Mouse (Mus musculus) embryo, embryonic 11 days (tissue): Measurements from ENCODE around the gene Scn8a.
A peak's percentile ranks its signal among the peaks of the same experiment; 100 is the strongest.

ENCODE experiments used
- DNase-seq: peaks from one replicate; pipeline ENCODE4 v3.0.0-alpha.2; 2015

The Scn8a gene

DNA sequence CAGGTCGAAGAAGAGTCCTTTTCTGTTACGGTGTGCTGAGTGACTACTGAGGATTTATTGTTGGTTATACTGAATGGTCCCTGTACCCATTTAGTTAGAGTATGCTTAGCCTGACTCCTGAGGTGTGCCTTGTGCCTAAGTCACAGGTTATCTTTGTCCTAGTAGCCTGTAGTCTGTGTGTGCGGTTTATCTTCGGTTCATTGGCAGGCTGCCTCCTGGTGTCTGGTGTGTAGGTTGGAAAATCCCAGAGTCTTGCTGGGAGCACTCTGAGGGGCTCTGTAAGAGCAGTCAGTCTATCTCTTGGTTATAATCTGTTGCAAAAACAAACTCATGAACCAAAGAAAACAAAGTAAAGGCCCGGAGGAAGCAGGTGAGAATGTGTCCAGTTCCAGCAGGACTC is 11.7 kb downstream of the Scn8a start:
- no peak for DNase-seq

DNA sequence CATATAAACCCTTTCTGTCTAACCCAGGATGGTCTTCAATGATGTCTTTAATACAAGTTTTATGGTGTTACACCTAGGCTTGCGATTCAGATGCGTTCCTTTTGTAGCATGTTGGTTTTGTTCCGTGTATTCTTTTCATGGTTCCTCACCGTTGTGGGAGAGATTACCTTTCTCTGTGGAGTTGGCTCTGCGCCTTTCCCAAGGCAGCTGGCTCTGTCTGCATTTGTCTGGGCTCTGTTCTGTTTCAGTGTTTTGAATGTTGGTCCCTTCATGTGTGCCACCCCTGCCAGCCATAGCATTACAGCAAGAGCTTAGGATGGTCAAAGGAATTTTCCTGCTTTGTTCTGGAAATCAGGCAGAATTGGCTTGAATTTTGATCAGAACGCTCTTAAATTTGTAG is 14.8 kb downstream of the Scn8a start:
- no peak for DNase-seq

DNA sequence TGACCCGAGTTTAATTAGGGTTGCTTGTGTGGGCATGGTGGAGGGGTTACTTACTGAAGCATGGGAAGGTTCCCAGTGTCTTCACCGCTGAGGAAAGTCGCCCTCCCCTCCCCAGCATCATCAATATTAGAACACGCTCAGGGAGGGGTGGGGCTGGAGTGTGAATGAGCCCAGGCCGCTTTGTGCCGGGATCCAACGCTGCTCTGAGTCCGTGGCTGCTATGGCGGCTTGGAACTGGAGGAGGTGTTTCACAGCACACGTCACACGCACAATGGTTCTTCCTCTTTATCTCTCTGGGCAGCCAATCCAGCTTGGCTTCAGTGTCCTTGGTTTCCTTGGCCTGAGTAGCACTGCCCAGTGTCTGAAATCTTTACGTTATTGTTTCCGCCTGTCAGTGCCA is 22.3 kb downstream of the Scn8a start:
- DNase-seq, result no peak

DNA sequence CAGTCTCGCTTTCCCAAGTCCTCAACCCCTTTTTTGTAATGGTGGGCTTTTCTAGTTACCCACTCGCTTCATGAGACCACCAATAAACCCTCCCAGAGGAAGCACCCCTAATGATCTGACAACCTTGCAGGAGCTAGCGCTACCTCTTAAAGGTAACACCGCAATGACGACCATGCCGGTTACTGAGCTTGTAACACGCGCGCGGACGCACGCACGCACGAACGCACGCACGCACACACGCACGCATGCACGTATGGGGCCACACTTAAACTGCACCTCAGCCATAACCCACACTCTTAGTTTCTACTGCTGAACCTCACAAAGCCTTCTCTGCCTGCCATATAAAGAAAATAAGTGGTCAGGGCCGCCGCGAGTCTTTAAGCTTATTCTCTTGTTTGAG is 26.8 kb downstream of the Scn8a start:
- no peak for DNase-seq

DNA sequence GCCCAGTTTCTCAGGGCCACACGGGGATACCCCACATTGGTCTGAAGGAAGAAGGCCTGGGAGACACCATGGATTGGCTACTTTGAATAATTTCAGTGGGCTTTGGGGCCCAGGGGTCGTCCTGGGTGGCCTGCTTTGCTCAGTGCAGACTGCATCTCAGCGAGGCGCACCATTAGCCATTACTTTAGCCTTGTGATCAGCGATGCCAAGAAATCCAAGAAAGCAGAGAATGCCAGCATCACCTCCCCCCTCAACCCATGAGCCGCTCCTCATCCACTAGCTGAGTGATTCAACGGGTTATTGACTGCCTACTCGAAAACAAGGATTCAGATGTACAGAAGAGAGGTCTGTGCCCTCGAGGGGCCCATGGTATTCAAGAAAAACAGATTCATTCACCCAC is 34.2 kb downstream of the Scn8a start:
- no peak for DNase-seq

DNA sequence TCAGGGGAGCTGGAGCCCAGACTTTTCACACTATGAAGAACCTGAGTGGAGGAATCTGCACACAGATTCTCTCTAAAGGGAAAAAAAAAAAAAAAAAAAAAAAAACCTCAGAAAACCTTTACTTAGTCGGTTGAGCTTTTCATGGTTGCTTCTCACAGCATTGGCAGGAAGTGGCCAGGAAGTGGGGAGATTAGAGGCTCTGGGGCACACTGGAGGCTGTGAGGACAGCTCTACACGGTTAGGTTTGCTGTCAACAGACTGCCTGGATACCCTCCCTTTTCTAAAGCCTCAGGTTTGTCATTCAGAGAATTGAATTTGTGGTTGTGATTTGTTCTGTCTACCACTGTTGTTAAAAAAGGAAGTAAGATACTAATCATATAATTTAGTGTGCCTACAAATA is 35.3 kb downstream of the Scn8a start:
- DNase-seq, result no peak

DNA sequence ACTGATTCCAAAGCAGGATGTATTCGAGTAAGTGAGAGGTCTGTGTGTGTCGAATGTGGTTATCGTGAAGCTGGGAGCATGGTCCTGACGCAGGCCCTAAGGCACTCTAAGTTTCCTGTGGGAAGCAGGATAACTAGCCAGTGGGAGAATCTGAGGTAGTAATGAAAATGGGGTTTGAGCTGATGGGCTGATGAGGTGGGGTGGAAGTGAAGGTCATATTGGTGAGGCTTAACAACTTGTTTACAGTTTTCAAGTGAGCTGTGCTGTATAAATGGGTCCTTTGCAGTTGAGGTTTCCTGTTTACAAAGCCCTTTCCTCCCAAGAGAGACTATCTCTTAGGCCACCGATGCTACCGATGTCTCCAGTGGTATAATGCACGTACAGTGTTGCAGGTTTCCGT is 36.1 kb downstream of the Scn8a start:
- DNase-seq, result no peak

DNA sequence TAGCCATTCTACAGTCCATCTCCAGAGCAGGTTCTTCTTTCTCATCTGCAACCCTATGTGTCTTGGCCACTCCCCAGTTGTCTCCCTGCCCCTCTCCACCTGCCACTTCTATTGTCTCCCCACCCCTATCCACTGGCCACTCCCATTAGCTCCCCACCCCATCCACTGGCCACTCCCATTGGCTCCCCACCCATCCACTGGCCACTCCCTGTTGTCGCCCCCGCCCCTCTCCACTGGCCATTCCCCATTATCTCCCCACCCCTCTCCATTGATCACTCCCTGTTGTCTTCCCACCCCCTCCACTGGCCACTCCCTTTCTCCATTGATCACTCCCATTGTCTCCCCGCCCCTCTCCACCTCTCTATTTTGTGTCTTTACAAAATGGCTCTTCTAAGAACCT is 39.2 kb downstream of the Scn8a start:
- DNase-seq, result peak; percentile 37

DNA sequence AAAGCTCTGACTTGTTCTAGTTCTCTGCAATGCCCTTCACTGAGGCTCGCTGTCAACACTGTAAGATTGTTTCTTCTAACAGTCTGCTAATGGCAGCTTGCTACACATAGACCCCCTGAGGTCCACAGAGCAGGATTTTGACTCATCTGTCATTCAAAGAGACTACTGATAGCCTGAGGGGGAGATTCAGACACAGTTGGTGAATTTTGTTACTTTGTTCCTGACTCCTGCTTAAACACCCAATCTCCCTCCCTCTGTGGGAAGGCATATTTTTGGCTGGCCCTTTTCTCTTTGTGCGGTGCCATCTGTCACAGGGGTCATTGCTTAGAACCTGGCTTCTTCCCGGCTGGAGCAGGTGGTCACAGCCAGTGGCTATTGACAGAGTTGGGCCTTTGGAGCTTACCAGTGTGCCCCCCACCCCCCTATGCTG is 40.1 kb downstream of the Scn8a start:
- DNase-seq, result peak; percentile 46

DNA sequence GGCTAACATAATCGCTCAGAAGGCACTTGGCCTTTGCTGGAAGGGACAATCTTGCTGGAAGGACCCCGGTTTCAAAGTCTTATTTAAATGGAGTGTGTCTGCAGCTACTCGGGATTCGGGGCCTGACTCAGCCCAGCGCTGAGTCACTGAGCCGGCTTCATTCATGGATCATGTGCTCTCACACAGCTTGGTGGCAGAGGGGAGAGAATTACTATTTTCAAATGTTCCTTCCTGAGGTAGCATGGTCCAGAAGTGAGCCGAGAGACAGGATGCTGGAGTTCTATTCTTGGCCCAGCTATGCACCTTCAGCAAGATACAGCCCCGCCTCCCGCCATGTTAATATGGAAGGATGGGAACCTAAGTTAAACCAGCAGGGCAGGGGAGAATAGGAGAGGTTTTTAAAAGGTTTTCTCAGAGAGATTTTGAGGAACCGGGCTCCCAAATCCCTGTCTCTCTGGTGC is 40.8 kb downstream of the Scn8a start:
- DNase-seq, result no peak

DNA sequence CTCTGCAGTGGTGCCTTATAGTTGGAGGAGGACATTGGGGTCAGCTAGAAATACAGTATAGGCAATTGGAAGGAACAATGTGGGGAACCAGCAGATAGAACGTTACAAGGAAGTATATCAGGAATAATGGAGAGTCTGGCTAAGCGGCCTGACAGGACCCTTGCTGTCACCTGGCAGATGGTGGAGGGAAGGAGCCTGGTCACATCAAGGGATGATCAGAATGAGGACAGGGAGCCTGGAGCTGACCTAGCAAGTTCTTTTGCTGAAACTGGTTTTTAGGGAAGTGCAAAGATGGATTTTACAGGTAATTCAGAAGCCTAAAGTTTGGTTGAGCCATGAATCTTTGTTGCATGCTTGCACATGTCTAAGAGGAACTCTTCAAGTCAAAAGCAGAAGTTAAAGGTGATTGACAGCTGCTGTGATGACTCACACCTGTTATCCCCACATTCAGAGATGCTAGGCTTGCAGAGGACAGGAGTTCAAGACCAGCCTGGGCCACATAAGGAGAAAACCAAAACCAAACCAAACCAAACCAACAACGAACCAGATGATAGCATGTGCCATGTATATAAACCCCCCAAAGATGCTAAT is 43.1 kb downstream of the Scn8a start:
- no peak for DNase-seq

DNA sequence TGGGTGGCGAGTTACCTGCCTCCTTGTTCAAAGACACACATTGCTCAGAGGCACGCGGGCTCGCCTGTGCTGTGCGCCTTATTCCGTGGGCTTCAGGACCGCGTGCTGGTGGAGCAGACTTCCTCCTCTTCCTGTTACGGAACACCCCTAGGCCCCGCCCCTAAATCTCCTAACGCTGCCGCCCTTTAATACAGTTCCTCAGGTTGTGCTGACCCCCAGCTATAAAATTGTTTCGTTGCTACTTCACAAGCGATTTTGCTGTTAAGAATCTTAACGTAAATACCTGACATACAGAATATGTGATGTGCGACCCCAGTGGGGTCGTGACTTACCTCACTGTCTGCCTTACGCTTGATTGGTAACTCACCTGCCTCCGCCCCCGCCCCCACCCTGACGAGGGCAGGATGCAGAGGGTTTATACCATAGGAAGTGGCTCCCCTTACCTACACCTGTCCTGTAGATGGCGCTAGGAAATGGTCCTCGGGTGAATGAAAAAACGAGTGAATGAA is 45.1 kb downstream of the Scn8a start:
- peak; percentile 76 for DNase-seq

DNA sequence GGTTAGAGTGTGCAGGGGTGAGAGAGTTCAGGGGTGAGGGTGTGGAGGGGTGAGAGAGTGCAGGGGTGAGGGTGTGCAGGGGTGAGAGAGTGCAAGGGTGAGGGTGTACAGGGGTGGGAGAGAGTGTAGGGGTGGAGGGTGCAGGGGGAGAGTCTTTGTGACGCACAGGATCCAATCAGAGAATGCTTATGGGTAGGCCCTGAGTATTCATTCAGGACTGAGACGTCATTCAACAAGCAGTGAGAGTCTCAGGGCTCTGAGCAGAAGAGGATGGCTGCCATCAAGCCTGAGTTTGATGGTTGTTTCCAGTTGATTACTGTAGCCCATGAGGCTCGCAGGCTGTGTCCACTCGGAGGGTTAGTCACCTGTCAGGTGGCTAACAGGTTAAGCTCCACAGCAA is 48.4 kb downstream of the Scn8a start:
- no peak for DNase-seq

DNA sequence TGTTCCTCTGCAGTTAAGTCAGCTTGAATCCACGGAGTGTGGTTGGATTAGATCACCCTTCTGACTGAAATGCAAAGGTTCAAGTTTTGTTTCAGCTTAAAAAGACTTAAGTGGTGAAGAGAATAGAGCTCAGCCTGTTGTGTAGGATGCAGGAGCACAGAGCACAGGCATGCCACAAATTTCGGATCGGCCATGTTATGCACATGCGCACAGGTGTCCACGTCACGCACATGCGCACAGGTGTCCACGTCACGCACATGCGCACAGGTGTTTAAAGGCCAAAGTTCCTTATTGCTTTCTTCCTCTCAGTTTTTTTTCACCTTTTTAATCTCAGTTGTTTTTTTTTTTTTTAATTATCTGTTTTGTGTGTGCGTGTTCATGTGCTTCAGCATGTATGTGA is 52.6 kb downstream of the Scn8a start:
- DNase-seq, result no peak

DNA sequence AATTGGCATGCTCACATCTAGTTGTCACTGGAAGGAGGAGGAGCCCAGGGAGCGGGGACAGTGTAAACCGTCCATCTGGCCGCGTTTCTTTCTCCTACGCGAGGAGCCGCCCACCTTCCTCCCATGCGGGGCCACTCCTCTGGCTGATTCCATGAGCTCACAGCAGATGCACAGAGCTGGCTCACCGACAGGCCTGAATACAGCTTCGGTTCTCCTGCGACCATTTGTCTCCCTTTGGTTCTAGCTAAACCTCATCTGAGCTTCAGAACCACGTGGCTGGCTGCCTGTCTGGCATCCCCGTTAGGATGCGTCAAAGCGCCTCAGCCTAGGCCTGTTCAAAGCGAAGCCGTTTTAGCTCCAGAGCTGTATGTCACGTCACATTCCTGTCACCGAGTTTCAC is 53.8 kb downstream of the Scn8a start:
- peak; percentile 53 for DNase-seq

DNA sequence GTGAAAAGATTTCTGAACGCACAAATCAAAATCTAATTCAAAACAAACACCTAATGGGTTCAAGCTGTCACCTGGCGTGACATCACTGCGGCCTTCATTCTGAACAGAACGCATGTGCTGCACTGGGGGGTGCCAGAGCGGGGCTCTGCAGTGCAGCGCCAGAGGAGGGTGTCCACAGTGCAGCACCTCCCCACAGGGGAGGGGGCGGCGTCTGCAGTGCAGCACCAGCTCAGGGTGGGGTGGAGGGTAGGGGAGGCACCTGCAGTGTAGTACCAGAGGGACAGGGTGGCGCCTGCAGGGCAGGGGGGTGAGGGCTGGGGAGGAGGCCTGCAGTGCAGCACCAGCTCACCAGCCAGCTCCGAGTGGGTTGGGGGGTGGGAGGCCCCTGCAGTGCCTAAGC is 55.3 kb downstream of the Scn8a start:
- DNase-seq, result no peak

DNA sequence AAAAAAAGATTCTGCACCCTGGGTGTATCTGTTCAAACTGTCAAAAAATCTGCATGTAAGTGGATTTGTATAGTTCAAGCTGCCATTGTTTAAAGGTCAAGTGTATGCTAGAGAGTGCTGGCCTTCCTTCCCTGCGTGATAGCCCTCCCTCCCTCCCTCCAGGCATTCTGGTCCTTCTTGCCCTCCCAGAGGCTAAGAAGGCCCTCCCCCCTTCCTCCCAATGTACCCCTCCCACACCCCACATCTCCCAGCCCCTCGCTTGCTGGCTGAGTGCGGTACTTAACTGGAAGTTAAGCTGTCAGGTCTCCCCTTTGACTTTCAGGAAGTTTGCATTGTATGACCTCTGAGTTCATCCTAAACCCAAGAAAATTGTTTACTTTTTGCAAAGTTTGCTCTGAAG is 60.8 kb downstream of the Scn8a start:
- DNase-seq, result no peak

DNA sequence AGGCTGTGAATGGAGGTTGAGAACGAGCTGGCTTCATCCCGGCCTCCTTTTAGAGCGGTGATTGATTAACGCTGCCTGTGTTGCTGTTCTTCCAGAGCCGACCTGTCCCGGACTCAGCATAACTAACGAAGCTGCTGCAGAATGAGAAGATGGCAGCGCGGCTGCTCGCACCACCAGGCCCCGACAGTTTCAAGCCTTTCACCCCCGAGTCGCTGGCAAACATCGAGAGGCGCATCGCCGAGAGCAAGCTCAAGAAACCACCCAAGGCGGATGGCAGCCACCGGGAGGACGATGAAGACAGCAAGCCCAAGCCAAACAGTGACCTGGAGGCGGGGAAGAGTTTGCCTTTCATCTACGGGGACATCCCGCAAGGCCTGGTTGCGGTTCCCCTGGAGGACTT is 66.5 kb downstream of the Scn8a start:
- no peak for DNase-seq

DNA sequence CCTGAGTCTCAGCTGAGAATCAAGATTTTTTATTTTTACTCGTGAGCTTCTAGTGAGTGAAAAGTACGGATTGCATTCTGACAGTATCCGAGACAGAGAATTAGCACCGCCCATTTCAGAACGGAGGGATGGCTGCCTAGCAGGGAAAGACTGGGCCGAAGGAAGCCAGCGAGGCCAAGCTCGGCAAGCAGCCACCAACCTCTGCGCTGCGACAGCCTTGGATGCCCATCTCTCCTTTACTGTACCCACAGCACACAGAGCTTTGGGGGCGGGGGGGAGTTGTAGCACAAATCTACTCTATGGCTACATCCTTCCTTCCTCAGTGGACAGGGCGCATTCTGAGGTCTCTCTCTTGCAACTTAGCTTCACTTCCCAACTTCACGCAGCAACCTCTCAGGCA is 78.7 kb downstream of the Scn8a start:
- no peak for DNase-seq

DNA sequence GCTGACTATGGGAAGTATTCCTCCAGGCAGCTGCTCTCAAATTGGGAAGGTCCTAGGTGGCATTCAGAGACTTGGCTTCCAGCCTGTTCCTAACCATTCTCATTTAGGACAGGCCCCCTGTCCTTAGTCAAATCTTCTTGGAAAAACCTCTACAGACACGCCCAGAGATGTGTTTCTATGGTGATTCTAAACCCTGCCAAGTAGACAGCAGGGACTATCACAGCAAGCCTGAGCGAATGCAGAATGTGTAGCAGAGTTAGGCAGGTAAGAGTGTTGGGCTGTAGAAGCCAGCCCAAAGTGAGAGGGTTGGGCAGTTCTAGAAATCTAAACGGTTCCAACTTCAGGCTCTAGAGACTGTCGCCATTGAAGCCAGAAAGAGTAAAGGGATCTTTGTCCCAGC is 79.5 kb downstream of the Scn8a start:
- no peak for DNase-seq

DNA sequence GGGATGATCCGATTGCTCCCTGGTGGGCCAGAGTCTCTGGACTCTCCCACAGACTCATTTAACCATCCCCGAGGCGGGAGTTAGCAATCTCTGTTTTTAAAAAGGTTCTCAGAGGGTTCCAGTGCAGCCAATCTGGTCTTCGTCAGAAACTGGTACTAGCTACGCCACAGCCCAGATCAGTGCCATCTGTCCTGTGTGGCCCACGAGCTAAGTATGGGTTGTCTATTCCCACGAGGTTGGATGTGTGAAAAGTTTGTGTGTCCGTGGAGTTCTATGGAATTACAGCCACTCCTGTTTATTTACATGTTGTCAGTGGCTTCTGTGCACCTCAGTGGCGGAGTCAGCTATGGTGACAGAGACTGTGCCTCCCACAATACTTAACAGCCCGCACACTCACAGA is 81.8 kb downstream of the Scn8a start:
- no peak for DNase-seq

DNA sequence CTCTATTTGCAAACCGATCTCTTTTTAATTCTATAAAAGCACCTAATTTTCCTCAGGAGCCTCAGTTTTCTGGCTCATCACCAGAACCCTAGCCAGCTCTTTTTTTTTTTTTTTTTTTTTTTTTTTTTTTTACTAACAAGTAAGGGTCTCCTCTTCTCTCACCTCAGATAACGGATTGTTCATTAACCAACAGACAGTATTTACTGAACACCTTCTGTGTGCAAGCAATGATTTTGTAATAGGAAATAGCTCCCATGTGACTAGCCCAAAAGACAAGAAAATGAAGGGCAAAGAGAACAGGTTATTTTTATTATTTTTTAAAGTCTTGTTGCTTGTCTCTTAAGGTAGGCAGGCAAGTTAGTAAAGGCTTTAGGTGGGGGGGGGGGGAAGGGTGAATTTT is 82.6 kb downstream of the Scn8a start:
- no peak for DNase-seq

DNA sequence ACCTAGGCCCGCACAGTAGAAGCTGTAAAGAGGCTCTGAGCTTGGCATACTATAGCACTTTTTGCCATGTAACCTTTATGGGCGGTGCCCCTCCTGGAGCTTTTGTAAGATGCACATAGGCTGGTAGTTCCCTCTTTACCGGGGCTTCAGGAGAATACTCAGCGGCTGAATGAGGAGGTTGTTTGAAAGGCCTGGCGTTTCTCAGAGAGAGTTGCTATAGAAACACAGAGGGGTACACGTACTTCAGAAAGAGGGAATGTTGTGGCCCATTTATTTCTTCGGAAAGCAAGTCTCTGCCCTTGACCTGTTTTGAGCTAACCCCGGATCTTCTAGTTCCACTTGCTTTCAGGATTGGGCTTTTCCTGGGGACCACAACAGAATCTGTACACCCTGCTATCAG is 83.2 kb downstream of the Scn8a start:
- DNase-seq, result no peak

DNA sequence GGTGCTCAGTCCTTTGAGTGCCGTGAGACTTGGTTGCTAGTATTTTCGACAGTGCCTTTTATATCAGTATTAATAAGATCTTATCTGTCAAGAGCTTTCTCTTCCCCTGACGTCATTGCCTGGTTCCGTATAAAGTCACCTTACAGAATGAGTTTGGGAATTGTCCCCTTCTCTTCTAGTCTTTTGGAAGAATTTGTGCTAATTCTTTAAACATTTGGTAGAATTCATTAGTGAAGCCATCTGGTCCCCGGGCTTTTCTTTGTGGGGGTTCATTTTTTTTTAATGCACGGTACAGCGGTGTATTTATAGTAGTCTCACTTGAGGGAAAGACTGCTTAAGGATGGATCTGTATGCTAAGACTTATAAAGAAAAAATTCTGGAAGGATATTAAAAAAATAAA is 84.3 kb downstream of the Scn8a start:
- no peak for DNase-seq

DNA sequence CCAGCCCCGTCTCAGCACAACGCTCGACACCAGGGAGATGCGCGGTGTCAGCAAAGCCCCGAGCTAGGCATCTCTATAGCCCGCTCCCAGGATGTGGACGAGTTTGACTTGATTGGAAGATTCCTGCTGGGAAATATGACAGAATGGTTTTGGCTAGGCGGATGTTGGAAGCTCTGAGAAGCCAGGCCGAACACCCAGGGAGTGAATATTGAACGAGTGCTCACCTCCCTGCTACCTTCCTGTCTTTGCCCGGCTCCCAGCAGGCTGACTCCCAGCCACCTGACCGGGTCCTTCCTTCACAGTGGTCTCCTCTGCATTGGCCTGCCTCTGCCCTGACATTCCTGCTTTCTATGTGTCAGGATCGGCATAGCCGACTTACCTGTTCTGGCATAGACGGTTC is 85.1 kb downstream of the Scn8a start:
- no peak for DNase-seq

DNA sequence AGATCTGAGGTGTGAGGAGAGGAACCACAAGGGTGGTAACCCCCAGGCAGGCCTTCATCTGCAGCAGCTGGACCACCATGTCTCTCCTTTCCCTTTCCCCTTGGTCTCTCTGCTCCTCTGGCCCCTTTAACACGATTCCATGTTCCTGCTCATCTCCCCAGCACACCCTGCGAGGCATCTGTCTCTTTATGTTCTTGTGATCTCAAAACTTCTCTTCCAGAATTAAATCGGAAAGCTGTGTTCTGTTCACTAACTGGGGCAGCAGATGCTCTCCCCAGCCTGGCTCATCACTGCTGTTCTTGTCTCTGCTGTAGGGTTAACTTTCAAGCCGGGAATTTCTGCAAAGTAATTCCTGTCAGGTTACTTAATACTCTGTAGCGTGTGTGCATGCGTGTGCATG is 91.3 kb downstream of the Scn8a start:
- no peak for DNase-seq
